Mouse (Mus musculus) liver, adult 2 months (tissue): ENCODE measurements around the gene Focad. TPM values are rescaled to one million over a fixed set of nuclear protein-coding genes. Genes with fewer than 3 reads are reported as not detected.
A peak's percentile ranks its signal among the peaks of the same experiment; 100 is the strongest.

ENCODE experiments used
- DNase-seq: peaks from one replicate; pipeline ENCODE4 v3.0.0-alpha.2; 2011; ENCODE audit warnings: low read depth, low spot score; ENCODE audit errors: extremely low read depth
- H3K27ac ChIP-seq: fragments of 200-500 bp; replicated peaks from 2 replicates; pipeline ENCODE4 v1.5.1; 2012; ENCODE audit warnings: low read depth, mild to moderate bottlenecking, control low read depth, inconsistent platforms, low read length; ENCODE audit not compliant: insufficient read depth
- H3K27me3 ChIP-seq: fragments of 200-500 bp; 2 replicates; pipeline ENCODE4 v1.6.1; 2012; ENCODE audit warnings: mild to moderate bottlenecking, moderate library complexity, low read length, inconsistent platforms; ENCODE audit not compliant: control insufficient read depth, insufficient read depth
- H3K36me3 ChIP-seq: fragments of 200-500 bp; 2 replicates; pipeline ENCODE4 v1.6.1; 2012; ENCODE audit warnings: low read length, inconsistent platforms; ENCODE audit not compliant: control insufficient read depth, insufficient read depth
- H3K4me1 ChIP-seq: fragments of 200-500 bp; 2 replicates; pipeline ENCODE4 v1.6.1; 2011; ENCODE audit warnings: low read length; ENCODE audit not compliant: control insufficient read depth, insufficient read depth
- H3K4me3 ChIP-seq: fragments of 200-500 bp; 2 replicates; pipeline ENCODE4 v1.5.1; 2011; ENCODE audit warnings: low read depth, mild to moderate bottlenecking, control low read depth, low read length, moderate library complexity; ENCODE audit not compliant: insufficient read depth
- H3K79me2 ChIP-seq: fragments of 200-500 bp; 2 replicates; pipeline ENCODE4 v1.6.1; 2012; ENCODE audit warnings: inconsistent platforms, mild to moderate bottlenecking, low read length, moderate library complexity; ENCODE audit not compliant: control insufficient read depth, insufficient read depth
- H3K9ac ChIP-seq: fragments of 200-500 bp; 2 replicates; pipeline ENCODE4 v1.6.1; 2012; ENCODE audit warnings: low read depth, mild to moderate bottlenecking, control low read depth, inconsistent platforms, low read length
- CTCF ChIP-seq: fragments of 200-500 bp; IDR thresholded peaks from 2 replicates; pipeline ENCODE4 v1.5.1; 2011; ENCODE audit warnings: low read depth, low read length, control low read depth
- POLR2A ChIP-seq: fragments of 200-500 bp; IDR thresholded peaks from 2 replicates; pipeline ENCODE4 v1.6.1; 2011; ENCODE audit warnings: low read length, control low read depth; ENCODE audit not compliant: insufficient read depth; ENCODE audit errors: extremely low read depth
- WGBS: fragments of 180-500 bp; shearing (Covaris S2); methylation state at CpG from one replicate; pipeline ENCODE4 v1.1.7; 2018; 5-methylcytosine and 5-hydroxymethylcytosine counted together
- polyA plus RNA-seq: library from polyadenylated mRNA; depleted of rRNA; stranded (reverse); fragments of >200 nt; gene quantifications from 2 replicates; pipeline ENCODE4 v1.2.3, GENCODE M21; 2012; rRNA removed
- total RNA-seq: library from RNA; depleted of rRNA; stranded (reverse); fragments of >200 nt; gene quantifications from 2 replicates; pipeline ENCODE4 v1.2.3, GENCODE M21; 2014; rRNA removed

Focad gene
- total RNA-seq (11.1 and 13.6 TPM in 2 replicates), polyA plus RNA-seq (4.5 and 6.4 TPM in 2 replicates)

DNA sequence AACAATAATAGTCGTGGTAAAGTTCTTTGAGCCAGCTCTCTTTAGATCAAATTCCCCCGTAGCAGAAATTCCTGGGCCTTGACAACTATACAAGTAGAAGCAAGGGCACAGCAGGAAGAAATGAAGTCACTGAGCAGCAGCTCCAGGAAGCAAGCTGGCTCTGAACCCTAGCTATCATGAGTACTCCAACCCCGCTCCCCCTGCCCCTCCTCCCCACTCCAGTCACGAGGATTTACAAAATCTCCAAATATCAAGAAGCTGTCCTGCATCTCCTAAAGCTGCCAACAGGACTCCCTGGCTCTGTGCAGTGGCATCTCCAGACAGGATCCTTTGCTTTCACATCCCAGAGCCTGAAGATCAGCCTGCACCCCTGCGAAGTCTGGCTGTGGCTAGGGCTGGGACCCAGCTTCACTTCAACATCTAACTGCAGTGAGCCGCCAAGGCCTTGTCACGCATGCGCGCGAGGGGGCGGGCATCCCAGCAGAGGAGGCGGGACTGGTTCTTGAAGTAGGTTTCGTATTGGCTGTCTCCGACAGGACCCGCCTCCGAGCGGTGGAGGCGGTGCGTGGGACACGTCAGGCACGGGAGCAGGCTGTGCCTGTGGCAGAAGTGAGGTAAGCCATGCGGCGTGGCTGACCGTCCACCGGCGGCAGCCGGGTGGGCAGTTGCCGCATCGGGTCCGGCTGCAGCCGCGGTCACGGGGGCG lies at the start of gene Focad:
Focad (plus strand) TSS at position 568 of the 706 bp plus-strand sequence.
- peak within 1 kb of the TSS; percentile 66 for H3K27ac ChIP-seq
- 2% methylated on average over 34 of the region's 34 CpGs for WGBS

GRCm38 (mm10) chr4:88045151-88045550 lies 49.3 kb upstream of the Focad start:
- WGBS = 88% methylated on average over 4 of the region's 4 CpGs
- Histone ChIP-seq H3K27me3 (no peaks in the 10 kb centered on the region), H3K9ac (no peak overlapping the region), H3K4me3 (no peak overlapping the region), H3K36me3 (no peaks in the 10 kb centered on the region), H3K79me2 (no peaks in the 10 kb centered on the region), H3K27ac (no peak overlapping the region), H3K4me1 (no peaks in the 10 kb centered on the region)
- no peak for TF ChIP-seq CTCF
- no peak for TF ChIP-seq POLR2A
- DNase-seq = no peak

More for the DNA sequence above, at the start of gene Focad:
- Histone ChIP-seq H3K79me2 (no peaks in the 10 kb centered on the region), H3K4me3 (peak within 1 kb of the TSS; percentile 79), H3K4me1 (no peaks in the 10 kb centered on the region), H3K9ac (peak within 1 kb of the TSS; percentile 91), H3K36me3 (no peaks in the 10 kb centered on the region), H3K27me3 (no peaks in the 10 kb centered on the region)
- peak; percentile 90 for DNase-seq
- TF ChIP-seq POLR2A (peak; percentile 94), CTCF (no peak)

GRCm38 (mm10) chr4:88046280-88046679 lies 48.1 kb upstream of the Focad start:
- Histone ChIP-seq H3K27me3 (no peaks in the 10 kb centered on the region), H3K79me2 (no peaks in the 10 kb centered on the region), H3K9ac (no peak overlapping the region), H3K27ac (no peak overlapping the region), H3K4me1 (peaks cover 3% of the 10 kb centered on the region; the same call in 1 of the 2 replicates), H3K4me3 (no peak overlapping the region), H3K36me3 (no peaks in the 10 kb centered on the region)
- no peak for DNase-seq
- 65% methylated on average over 8 of the region's 8 CpGs for WGBS
- TF ChIP-seq POLR2A = no peak
- no peak for TF ChIP-seq CTCF

DNA sequence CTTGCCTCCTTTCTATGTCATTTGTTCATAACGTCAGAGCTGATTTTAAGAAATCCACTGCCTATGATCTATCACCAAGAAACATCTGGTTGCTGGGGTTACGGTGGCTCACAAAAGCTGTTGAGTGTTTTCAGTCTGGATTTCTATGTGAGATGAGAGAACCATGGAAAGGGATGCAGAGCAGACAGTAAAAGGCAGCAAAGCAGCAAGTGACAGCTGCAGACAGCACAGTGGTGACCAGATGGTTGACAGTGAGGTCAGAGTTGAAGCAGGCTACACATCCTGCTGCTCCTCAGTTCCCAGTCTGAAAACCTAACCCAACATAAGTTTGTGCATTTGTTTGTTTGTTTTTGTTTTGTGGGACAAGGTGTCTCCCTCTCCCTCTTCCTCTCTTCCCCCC lies 19.0 kb upstream of the Focad start:
- H3K79me2 ChIP-seq = no peaks in the 10 kb centered on the region
- DNase-seq = no peak
- H3K9ac ChIP-seq = no peak overlapping the region
- no peaks in the 10 kb centered on the region for H3K36me3 ChIP-seq
- no peaks in the 10 kb centered on the region for H3K27me3 ChIP-seq
- no peaks in the 10 kb centered on the region for H3K4me1 ChIP-seq
- no peak overlapping the region for H3K27ac ChIP-seq
- TF ChIP-seq POLR2A (no peak), CTCF (no peak)
- WGBS = 86% methylated on average over 2 of the region's 2 CpGs
- H3K4me3 ChIP-seq = no peak overlapping the region

GRCm38 (mm10) chr4:88078983-88079382 lies 15.4 kb upstream of the Focad start:
- H3K4me3 ChIP-seq = no peak overlapping the region
- no peaks in the 10 kb centered on the region for H3K79me2 ChIP-seq
- no peak overlapping the region for H3K9ac ChIP-seq
- H3K27me3 ChIP-seq = no peaks in the 10 kb centered on the region
- TF ChIP-seq CTCF (no peak), POLR2A (no peak)
- H3K27ac ChIP-seq = no peak overlapping the region
- no peak for DNase-seq
- 78% methylated on average over 3 of the region's 3 CpGs for WGBS
- H3K4me1 ChIP-seq = no peaks in the 10 kb centered on the region
- no peaks in the 10 kb centered on the region for H3K36me3 ChIP-seq

GRCm38 (mm10) chr4:88081417-88081816 lies 13.0 kb upstream of the Focad start:
- Histone ChIP-seq H3K4me1 (no peaks in the 10 kb centered on the region), H3K79me2 (no peaks in the 10 kb centered on the region), H3K4me3 (no peak overlapping the region), H3K27me3 (no peaks in the 10 kb centered on the region), H3K27ac (no peak overlapping the region), H3K36me3 (no peaks in the 10 kb centered on the region), H3K9ac (no peak overlapping the region)
- no peak for TF ChIP-seq CTCF
- TF ChIP-seq POLR2A = no peak
- 78% methylated on average over 5 of the region's 5 CpGs for WGBS
- no peak for DNase-seq
